Mouse (Mus musculus): ENCODE data around the gene Gm3250. TPM values are rescaled to one million over a fixed set of nuclear protein-coding genes. Genes with fewer than 3 reads are reported as not detected.
"Not testable (repeated sequence)": the region's sequence is repeated elsewhere in the genome, so short reads cannot be mapped to it uniquely, and the experiment has no call there.

Gene Gm3250
- total RNA-seq (2015; ENCODE audit: low replicate concordance) = not detected in 2 replicates
- not detected in 2 replicates for total RNA-seq (2017; ENCODE audit: low replicate concordance)

- not testable (repeated sequence) for ATAC-seq (replicated peaks; ENCODE audit: low FRiP score, poor library complexity, severe bottlenecking)
Observed at GRCm38 (mm10) chr10:77782442-77782841, at the start of gene Gm3250. Gene Gm3250, minus strand, starts transcription at chr10:77782542.

- no peak for ATAC-seq (replicated peaks; ENCODE audit: low FRiP score, poor library complexity, severe bottlenecking)
Observed at GRCm38 (mm10) chr10:77826951-77827350, 44.6 kb upstream of the Gm3250 start, which contains the start of gene Krtap10-4. Gene Krtap10-4, minus strand, starts transcription at chr10:77827095.

- ATAC-seq (replicated peaks; ENCODE audit: low FRiP score, poor library complexity, severe bottlenecking) = no peak
Observed at GRCm38 (mm10) chr10:77819203-77819602, 36.9 kb upstream of the Gm3250 start.

- ATAC-seq (replicated peaks; ENCODE audit: low FRiP score, poor library complexity, severe bottlenecking) = peak; percentile 39; the same call in 1 of the 2 replicates
Observed at GRCm38 (mm10) chr10:77818523-77818922, 36.2 kb upstream of the Gm3250 start.

GRCm38 (mm10) chr10:77815514-77815913, 33.2 kb upstream of the Gm3250 start:
- 0 out of 2 replicates have a peak, but pooled peaks have one; percentile 37 for ATAC-seq (replicated peaks; ENCODE audit: low FRiP score, poor library complexity, severe bottlenecking)

GRCm38 (mm10) chr10:77814382-77814781, 32.0 kb upstream of the Gm3250 start, which contains the start of gene Gm2696:
Gene Gm2696, plus strand, starts transcription at chr10:77814682.
- no peak for ATAC-seq (replicated peaks; ENCODE audit: low FRiP score, poor library complexity, severe bottlenecking)

- ATAC-seq (replicated peaks; ENCODE audit: low FRiP score, poor library complexity, severe bottlenecking) = no peak
Observed at GRCm38 (mm10) chr10:77811743-77812142, 29.4 kb upstream of the Gm3250 start, which contains the start of gene Gm9507. Gene Gm9507, minus strand, starts transcription at chr10:77811843.

GRCm38 (mm10) chr10:77804095-77804494, 21.8 kb upstream of the Gm3250 start:
- ATAC-seq (replicated peaks; ENCODE audit: low FRiP score, poor library complexity, severe bottlenecking) = no peak

- ATAC-seq (replicated peaks; ENCODE audit: low FRiP score, poor library complexity, severe bottlenecking) = no peak
Observed at GRCm38 (mm10) chr10:77798921-77799508, 16.7 kb upstream of the Gm3250 start, which contains the start of gene Gm19668. Gene Gm19668, minus strand, starts transcription at chr10:77799133.

GRCm38 (mm10) chr10:77798164-77798920, 16.0 kb upstream of the Gm3250 start:
- not testable (repeated sequence) for ATAC-seq (replicated peaks; ENCODE audit: low FRiP score, poor library complexity, severe bottlenecking)

- ATAC-seq (replicated peaks; ENCODE audit: low FRiP score, poor library complexity, severe bottlenecking) = no peak
Observed at GRCm38 (mm10) chr10:77797677-77798076, 15.3 kb upstream of the Gm3250 start.

- no peak for ATAC-seq (replicated peaks; ENCODE audit: low FRiP score, poor library complexity, severe bottlenecking)
Observed at GRCm38 (mm10) chr10:77794976-77795375, 12.6 kb upstream of the Gm3250 start, which contains the start of gene Gm9639. Gene Gm9639, minus strand, starts transcription at chr10:77795076.

- no peak for ATAC-seq (replicated peaks; ENCODE audit: low FRiP score, poor library complexity, severe bottlenecking)
Observed at GRCm38 (mm10) chr10:77788621-77789020, 6.3 kb upstream of the Gm3250 start.

- not testable (repeated sequence) for ATAC-seq (replicated peaks; ENCODE audit: low FRiP score, poor library complexity, severe bottlenecking)
Observed at GRCm38 (mm10) chr10:77787876-77788275, 5.5 kb upstream of the Gm3250 start, which contains the start of gene Gm7137. Gene Gm7137, minus strand, starts transcription at chr10:77788200.

- not testable (repeated sequence) for ATAC-seq (replicated peaks; ENCODE audit: low FRiP score, poor library complexity, severe bottlenecking)
Observed at GRCm38 (mm10) chr10:77783396-77783795, 1.1 kb upstream of the Gm3250 start.

- ATAC-seq (replicated peaks; ENCODE audit: low FRiP score, poor library complexity, severe bottlenecking) = not testable (repeated sequence)
Observed at GRCm38 (mm10) chr10:77776844-77777243, 5.5 kb downstream of the Gm3250 start, which contains the start of gene Gm7138. Gene Gm7138, minus strand, starts transcription at chr10:77776944.

- ATAC-seq (replicated peaks; ENCODE audit: low FRiP score, poor library complexity, severe bottlenecking) = not testable (repeated sequence)
Observed at GRCm38 (mm10) chr10:77772142-77772541, 10.2 kb downstream of the Gm3250 start.

GRCm38 (mm10) chr10:77771225-77771624, 11.1 kb downstream of the Gm3250 start, which contains the start of gene Gm3238:
Gene Gm3238, minus strand, starts transcription at chr10:77771325.
- not testable (repeated sequence) for ATAC-seq (replicated peaks; ENCODE audit: low FRiP score, poor library complexity, severe bottlenecking)

- ATAC-seq (replicated peaks; ENCODE audit: low FRiP score, poor library complexity, severe bottlenecking) = no peak
Observed at GRCm38 (mm10) chr10:77769727-77770126, 12.6 kb downstream of the Gm3250 start.

GRCm38 (mm10) chr10:77759582-77759981, 22.8 kb downstream of the Gm3250 start, which contains the start of gene Gm3233:
Gene Gm3233, minus strand, starts transcription at chr10:77759682.
- not testable (repeated sequence) for ATAC-seq (replicated peaks; ENCODE audit: low FRiP score, poor library complexity, severe bottlenecking)

Data from erythroblast, adult 5-6 weeks (primary cell).